Mouse (Mus musculus) left cerebral cortex, postnatal 25 days (tissue): ENCODE results near the gene Hspb6. TPM values are rescaled to one million over a fixed set of nuclear protein-coding genes. Genes with fewer than 3 reads are reported as not detected.

Experiments
- DNase-seq, 2 experiments: peaks; one replicate each; pipeline ENCODE4 v3.0.0; 2022; ENCODE audit warnings: low spot score in 2 of 2, mixed read lengths in 1 of 2
- intact Hi-C: fragments of 180-260 bp; cut with DNase I; formaldehyde crosslinking; loops from one replicate; pipeline ENCODE4 v1.15.1; 2025
- total RNA-seq, 2 experiments: library from RNA; stranded (reverse); gene quantifications; 2 replicates each; pipeline ENCODE4 v1.2.3; 2021

Hspb6 gene
- total RNA-seq, 2 experiments from 2014 or later, result 5.1 to 6.4 TPM

GRCm38 (mm10) chr7:30572969-30573368 is 21.0 kb downstream of the Hspb6 start:
- no peak for DNase-seq
- intact Hi-C loops, result no loop called here

GRCm38 (mm10) chr7:30579950-30580349 is 28.0 kb downstream of the Hspb6 start:
- intact Hi-C loops, result no loop called here

GRCm38 (mm10) chr7:30581547-30581946 is 29.6 kb downstream of the Hspb6 start:
- intact Hi-C loops, result no loop called here
- no peak for DNase-seq

More at GRCm38 (mm10) chr7:30579950-30580349, 28.0 kb downstream of the Hspb6 start:
- no peak for DNase-seq

GRCm38 (mm10) chr7:30584339-30584738 is 32.4 kb downstream of the Hspb6 start:
- intact Hi-C loops, result no loop called here
- DNase-seq, result no peak

- intact Hi-C loops, result loop anchor here (5.0 kb wide), 1 partner anchor 272 kb away; the partner anchor contains the start of gene Ffar3
- no peak for DNase-seq
These were observed 33.2 kb downstream of the Hspb6 start for GRCm38 (mm10) chr7:30585170-30585569.

- intact Hi-C loops, result loop anchor here (5.0 kb wide), 1 partner anchor 271 kb away; the partner anchor contains the start of gene Ffar3
- DNase-seq, result no peak
These were observed 34.6 kb downstream of the Hspb6 start for GRCm38 (mm10) chr7:30586455-30587020.

GRCm38 (mm10) chr7:30587842-30588667 is 36.1 kb downstream of the Hspb6 start:
- intact Hi-C loops, result loop anchor here (1.0 to 5.0 kb wide), 3 partner anchors 25 to 269 kb away; partner anchors contain the start of genes Ffar3, Gm49396, Psenen and Tmem147
- peak in 1 of 2 experiments; percentile 39 for DNase-seq

DNA sequence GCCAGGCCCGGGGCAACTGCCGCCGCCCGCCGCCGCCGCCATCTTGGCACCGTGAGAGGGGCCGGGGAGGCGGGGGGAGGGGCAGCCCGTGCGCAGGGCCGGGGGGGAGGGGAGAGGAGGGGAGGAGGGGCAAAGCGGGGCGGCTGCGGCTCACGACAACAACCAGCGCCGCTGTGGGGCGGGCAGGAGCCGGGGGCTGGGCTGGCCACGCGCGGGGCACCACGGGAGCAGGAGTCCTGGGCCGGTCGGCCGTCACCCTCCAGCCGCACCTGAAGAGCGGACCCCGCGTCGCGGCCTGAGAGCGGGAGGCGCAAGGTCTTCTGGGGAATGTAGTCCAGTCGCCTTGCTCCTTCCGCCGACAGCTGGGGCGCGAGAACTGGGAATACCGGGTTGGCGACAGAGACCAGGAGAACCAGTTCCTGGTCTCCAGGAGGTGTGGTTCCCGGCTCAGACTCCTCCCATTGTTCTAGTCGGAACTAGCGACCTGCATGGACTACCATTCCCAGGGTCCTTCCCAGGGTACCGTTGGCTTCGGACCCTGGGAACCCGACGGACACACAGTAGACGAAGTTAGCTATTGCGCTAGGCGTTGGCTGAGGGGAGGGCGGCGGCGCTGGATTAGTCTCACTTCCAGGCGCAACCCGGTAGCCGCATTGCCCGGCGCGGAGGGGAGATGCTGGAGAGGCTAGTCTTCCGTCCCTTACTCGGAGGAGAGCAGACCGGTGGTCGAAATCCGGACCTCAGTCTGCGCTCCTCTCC is 36.9 kb downstream of the Hspb6 start, which contains the start of gene Kmt2b:
Kmt2b (minus strand) TSS at position 51 of the 759 bp plus-strand sequence.
- intact Hi-C loops, result loop anchor here (1.0 to 5.0 kb wide), 5 partner anchors 24 to 367 kb away; partner anchors contain the start of genes Ffar3, Gm49396, Psenen and Tmem147
- DNase-seq, result peak; percentile 97 to 98

- intact Hi-C loops, result loop anchor here (1.0 to 5.0 kb wide), 4 partner anchors 24 to 367 kb away; partner anchors contain the start of genes Ffar3, Tmem147 and Usf2
- DNase-seq, result peak; percentile 77 to 78
These were observed 37.7 kb downstream of the Hspb6 start for GRCm38 (mm10) chr7:30589435-30590301.

- intact Hi-C loops, result no loop called here
- no peak for DNase-seq
These were observed 39.1 kb downstream of the Hspb6 start for GRCm38 (mm10) chr7:30590927-30591604.

- DNase-seq, result no peak
- intact Hi-C loops, result no loop called here
These were observed 39.6 kb downstream of the Hspb6 start for GRCm38 (mm10) chr7:30591605-30591951.

DNA sequence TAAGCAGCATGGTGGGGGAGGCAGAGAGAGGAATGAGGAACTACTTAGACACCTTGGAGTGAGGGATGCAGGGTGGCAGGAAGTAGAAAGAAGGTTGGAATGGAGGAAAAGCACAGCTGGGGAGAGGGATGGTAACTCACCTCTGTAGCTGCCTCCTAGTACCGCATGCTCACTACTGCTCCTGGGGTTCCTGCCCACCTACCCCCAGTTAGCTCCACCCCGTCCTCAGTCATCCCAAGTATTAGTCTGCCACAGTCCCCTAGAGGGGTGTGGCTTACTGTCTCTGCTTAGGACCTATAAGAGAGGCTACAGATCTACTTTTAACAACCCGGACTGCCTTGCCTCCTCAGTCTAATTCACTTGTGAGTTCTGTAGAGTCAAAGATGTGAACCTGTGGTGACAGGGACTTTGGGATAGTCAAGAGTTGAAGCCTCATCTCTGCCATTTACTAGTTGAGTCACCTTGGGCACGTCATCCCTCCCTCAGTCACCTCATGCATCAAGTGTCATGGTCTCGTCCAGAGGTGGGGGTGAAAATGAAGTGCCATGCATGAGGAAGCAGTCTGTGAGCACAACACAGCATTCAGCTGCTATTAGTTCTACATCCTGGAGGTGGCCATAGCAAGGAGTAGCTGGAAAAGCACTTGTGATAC is 40.9 kb downstream of the Hspb6 start:
- no peak for DNase-seq
- intact Hi-C loops, result no loop called here

GRCm38 (mm10) chr7:30593579-30594509 is 41.9 kb downstream of the Hspb6 start:
- intact Hi-C loops, result no loop called here
- DNase-seq, result no peak

DNA sequence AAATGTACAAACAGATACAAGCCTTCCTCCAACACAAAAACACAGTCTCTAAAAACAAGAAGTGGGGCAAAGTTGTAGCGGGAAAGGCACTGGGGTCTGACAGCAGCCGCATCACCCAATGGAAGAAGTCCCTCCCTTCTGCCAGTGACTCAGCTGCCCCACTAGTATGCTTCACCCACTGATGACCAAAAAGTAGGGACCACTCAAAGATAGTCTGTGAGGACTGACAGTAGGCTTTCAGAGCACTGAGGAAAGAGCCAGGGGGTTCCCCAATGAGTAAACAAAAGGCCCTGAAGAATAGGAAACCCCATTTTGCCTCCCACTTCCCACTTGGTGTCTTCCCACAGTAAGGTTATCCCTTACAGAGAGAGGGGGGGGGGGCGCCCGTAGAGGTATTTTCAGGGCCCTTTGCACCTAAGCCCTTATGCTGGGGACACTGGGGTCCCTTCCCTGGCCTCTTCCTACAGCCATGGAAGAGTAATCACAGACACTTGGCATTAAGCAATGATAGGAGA is 42.6 kb downstream of the Hspb6 start:
- intact Hi-C loops, result no loop called here
- DNase-seq, result no peak

GRCm38 (mm10) chr7:30596093-30596492 is 44.1 kb downstream of the Hspb6 start:
- no peak for DNase-seq
- intact Hi-C loops, result no loop called here

GRCm38 (mm10) chr7:30596811-30597210 is 44.8 kb downstream of the Hspb6 start:
- intact Hi-C loops, result no loop called here

GRCm38 (mm10) chr7:30598786-30599185 is 46.8 kb downstream of the Hspb6 start, which contains the start of gene Zbtb32:
Gene Zbtb32 (minus strand): TSS chr7:30598909.
- no peak for DNase-seq
- intact Hi-C loops, result no loop called here

More at GRCm38 (mm10) chr7:30596811-30597210, 44.8 kb downstream of the Hspb6 start:
- DNase-seq, result no peak
